Mouse (Mus musculus) hindbrain, embryonic 14.5 days (tissue): ENCODE measurements at regions not wholly inside any gene's neighbourhood (a gene's known extent, or its start where the extent isn't known, plus 50 kb on each side); places are given as distances from the start of the nearest gene placed in this dataset.

Experiments used
- ATAC-seq: fragments of 200-750 bp; cut with Nextera tagmentation; 2 replicates; pipeline ENCODE4 v1.8.0; 2017; ENCODE audit warnings: moderate number of reproducible peaks, mild to moderate bottlenecking, moderate TSS enrichment, moderate library complexity; ENCODE audit not compliant: low FRiP score
- DNase-seq: peaks from one replicate; pipeline ENCODE4 v3.0.0-alpha.2; 2015; ENCODE audit warnings: low spot score
- H3K27ac ChIP-seq: fragments of 300-500 bp; sonication (generic); 2 replicates; pipeline ENCODE4 v1.5.1; 2014; ENCODE audit warnings: mild to moderate bottlenecking, moderate library complexity
- H3K27me3 ChIP-seq: fragments of 300-500 bp; sonication (generic); 2 replicates; pipeline ENCODE4 v1.6.1; 2014; ENCODE audit warnings: mild to moderate bottlenecking, low read length, mixed read lengths; ENCODE audit not compliant: control insufficient read depth, insufficient read depth
- H3K36me3 ChIP-seq: fragments of 300-500 bp; sonication (generic); replicated peaks from 2 replicates; pipeline ENCODE4 v1.6.1; 2014; ENCODE audit not compliant: control insufficient read depth, insufficient read depth
- H3K4me1 ChIP-seq: fragments of 300-500 bp; sonication (generic); replicated peaks from 2 replicates; pipeline ENCODE4 v1.6.1; 2014; ENCODE audit warnings: antibody characterized with exemption, low read length, mixed read lengths; ENCODE audit not compliant: control insufficient read depth, insufficient read depth
- H3K4me2 ChIP-seq: fragments of 300-500 bp; sonication (generic); replicated peaks from 2 replicates; pipeline ENCODE4 v1.6.1; 2014; ENCODE audit warnings: mild to moderate bottlenecking, moderate library complexity
- H3K4me3 ChIP-seq: fragments of 300-500 bp; sonication (generic); replicated peaks from 2 replicates; pipeline ENCODE4 v1.5.1; 2014; ENCODE audit warnings: mild to moderate bottlenecking, low read length
- H3K9ac ChIP-seq: fragments of 300-500 bp; sonication (generic); 2 replicates; pipeline ENCODE4 v1.6.1; 2014
- H3K9me3 ChIP-seq: fragments of 300-500 bp; sonication (generic); 2 replicates; pipeline ENCODE4 v1.6.1; 2016; ENCODE audit warnings: low read length; ENCODE audit not compliant: control insufficient read depth
- WGBS: fragments of 180-500 bp; shearing (Covaris S2); extraction: QIAGEN DNeasy Blood & Tissue Kit; methylation state at CpG from one replicate; pipeline ENCODE4 v1.1.7; 2014; 5-methylcytosine and 5-hydroxymethylcytosine counted together

- no peak overlapping the region for H3K4me2 ChIP-seq
- no peak overlapping the region for H3K9ac ChIP-seq
- H3K4me1 ChIP-seq: no peaks in the 10 kb centered on the region
- H3K36me3 ChIP-seq: no peaks in the 10 kb centered on the region
- H3K27ac ChIP-seq: no peak overlapping the region
- H3K9me3 ChIP-seq: no peaks in the 10 kb centered on the region
- 78% methylated on average over 4 of the region's 4 CpGs for WGBS
- DNase-seq (no peak), ATAC-seq (peak; percentile 51; the same call in 1 of the 2 replicates)
- H3K27me3 ChIP-seq: no peaks in the 10 kb centered on the region
- H3K4me3 ChIP-seq: no peak overlapping the region
Observed at GRCm38 (mm10) chr15:38585610-38586009, 1160.3 kb downstream of the 4930447A16Rik start.

GRCm38 (mm10) chr15:38586594-38586993, 1161.2 kb downstream of the 4930447A16Rik start:
- WGBS: 80% methylated on average over 10 of the region's 10 CpGs
- DNase-seq (no peak), ATAC-seq (no peak)
- no peaks in the 10 kb centered on the region for H3K27me3 ChIP-seq
- H3K4me3 ChIP-seq: no peak overlapping the region
- no peak overlapping the region for H3K27ac ChIP-seq
- H3K4me1 ChIP-seq: no peaks in the 10 kb centered on the region
- H3K36me3 ChIP-seq: no peaks in the 10 kb centered on the region
- no peaks in the 10 kb centered on the region for H3K9me3 ChIP-seq
- no peak overlapping the region for H3K9ac ChIP-seq
- H3K4me2 ChIP-seq: no peak overlapping the region

GRCm38 (mm10) chr15:38588268-38588667, 1162.9 kb downstream of the 4930447A16Rik start:
- DNase-seq: no peak
- Histone ChIP-seq H3K9me3 (no peaks in the 10 kb centered on the region), H3K27me3 (no peaks in the 10 kb centered on the region), H3K36me3 (no peaks in the 10 kb centered on the region), H3K27ac (no peak overlapping the region), H3K4me1 (no peaks in the 10 kb centered on the region), H3K9ac (no peak overlapping the region), H3K4me3 (no peak overlapping the region), H3K4me2 (no peak overlapping the region)
- no peak for ATAC-seq
- 81% methylated on average over 5 of the region's 5 CpGs for WGBS

- no peak overlapping the region for H3K9ac ChIP-seq
- no peaks in the 10 kb centered on the region for H3K9me3 ChIP-seq
- no peak overlapping the region for H3K4me2 ChIP-seq
- H3K4me3 ChIP-seq: no peak overlapping the region
- no peaks in the 10 kb centered on the region for H3K36me3 ChIP-seq
- no peak overlapping the region for H3K27ac ChIP-seq
- ATAC-seq (no peak), DNase-seq (no peak)
- WGBS: 85% methylated on average over 2 of the region's 2 CpGs
- no peaks in the 10 kb centered on the region for H3K4me1 ChIP-seq
- H3K27me3 ChIP-seq: no peaks in the 10 kb centered on the region
Observed at GRCm38 (mm10) chr15:38589010-38589409, 1163.7 kb downstream of the 4930447A16Rik start.

- no peak for DNase-seq
- Histone ChIP-seq H3K9ac (no peak overlapping the region), H3K36me3 (no peaks in the 10 kb centered on the region), H3K9me3 (no peaks in the 10 kb centered on the region), H3K27ac (no peak overlapping the region), H3K4me2 (no peak overlapping the region), H3K27me3 (no peaks in the 10 kb centered on the region), H3K4me1 (no peaks in the 10 kb centered on the region), H3K4me3 (no peak overlapping the region)
- ATAC-seq: no peak
- 96% methylated on average over 5 of the region's 5 CpGs for WGBS
Observed at GRCm38 (mm10) chr15:38589675-38590074, 1164.3 kb downstream of the 4930447A16Rik start.

- no peaks in the 10 kb centered on the region for H3K36me3 ChIP-seq
- no peaks in the 10 kb centered on the region for H3K9me3 ChIP-seq
- 83% methylated on average over 11 of the region's 11 CpGs for WGBS
Observed at GRCm38 (mm10) chr15:38594095-38594494, 1168.7 kb downstream of the 4930447A16Rik start.

GRCm38 (mm10) chr15:38594747-38595146, 1169.4 kb downstream of the 4930447A16Rik start:
- Histone ChIP-seq H3K36me3 (no peaks in the 10 kb centered on the region), H3K27me3 (no peaks in the 10 kb centered on the region), H3K27ac (no peak overlapping the region), H3K4me1 (no peaks in the 10 kb centered on the region), H3K9me3 (no peaks in the 10 kb centered on the region), H3K9ac (no peak overlapping the region), H3K4me2 (no peak overlapping the region), H3K4me3 (no peak overlapping the region)
- DNase-seq (no peak), ATAC-seq (no peak)
- WGBS: 97% methylated on average over 2 of the region's 2 CpGs

More at GRCm38 (mm10) chr15:38594095-38594494, 1168.7 kb downstream of the 4930447A16Rik start:
- Histone ChIP-seq H3K4me3 (no peak overlapping the region), H3K9ac (no peak overlapping the region), H3K27me3 (no peaks in the 10 kb centered on the region), H3K4me1 (no peaks in the 10 kb centered on the region), H3K27ac (no peak overlapping the region), H3K4me2 (no peak overlapping the region)
- ATAC-seq (no peak), DNase-seq (no peak)

- DNase-seq: no peak
- WGBS: 66% methylated on average over 4 of the region's 4 CpGs
Observed at GRCm38 (mm10) chr15:38595820-38596219, 1170.5 kb downstream of the 4930447A16Rik start.

GRCm38 (mm10) chr15:38597458-38597857, 1172.1 kb downstream of the 4930447A16Rik start:
- no peaks in the 10 kb centered on the region for H3K27me3 ChIP-seq
- H3K4me3 ChIP-seq: no peak overlapping the region
- WGBS: 97% methylated on average over 3 of the region's 3 CpGs
- H3K9me3 ChIP-seq: no peaks in the 10 kb centered on the region
- H3K4me1 ChIP-seq: no peaks in the 10 kb centered on the region
- H3K27ac ChIP-seq: no peak overlapping the region
- H3K36me3 ChIP-seq: no peaks in the 10 kb centered on the region
- no peak overlapping the region for H3K9ac ChIP-seq
- DNase-seq (no peak), ATAC-seq (no peak)
- no peak overlapping the region for H3K4me2 ChIP-seq

More at GRCm38 (mm10) chr15:38595820-38596219, 1170.5 kb downstream of the 4930447A16Rik start:
- ATAC-seq: no peak
- no peak overlapping the region for H3K27ac ChIP-seq
- no peaks in the 10 kb centered on the region for H3K9me3 ChIP-seq
- H3K27me3 ChIP-seq: no peaks in the 10 kb centered on the region
- H3K4me2 ChIP-seq: no peak overlapping the region
- no peak overlapping the region for H3K9ac ChIP-seq
- H3K4me1 ChIP-seq: no peaks in the 10 kb centered on the region
- no peak overlapping the region for H3K4me3 ChIP-seq
- no peaks in the 10 kb centered on the region for H3K36me3 ChIP-seq

GRCm38 (mm10) chr15:38601436-38601835, 1176.1 kb downstream of the 4930447A16Rik start:
- Histone ChIP-seq H3K9ac (no peak overlapping the region), H3K9me3 (no peaks in the 10 kb centered on the region), H3K4me1 (no peaks in the 10 kb centered on the region), H3K4me3 (no peak overlapping the region), H3K36me3 (no peaks in the 10 kb centered on the region), H3K27me3 (no peaks in the 10 kb centered on the region), H3K27ac (no peak overlapping the region), H3K4me2 (no peak overlapping the region)
- no peak for ATAC-seq
- no peak for DNase-seq
- 90% methylated on average over 7 of the region's 7 CpGs for WGBS
